Mouse (Mus musculus) cerebellum, postnatal 10 days (tissue): ENCODE results near the gene Map2k1.

Experiments used
- DNase-seq, 2 experiments: peaks; one replicate each; pipeline ENCODE4 v3.0.0; 2021; ENCODE audit warnings: mixed read lengths in 2 of 2

Gene Map2k1

DNA sequence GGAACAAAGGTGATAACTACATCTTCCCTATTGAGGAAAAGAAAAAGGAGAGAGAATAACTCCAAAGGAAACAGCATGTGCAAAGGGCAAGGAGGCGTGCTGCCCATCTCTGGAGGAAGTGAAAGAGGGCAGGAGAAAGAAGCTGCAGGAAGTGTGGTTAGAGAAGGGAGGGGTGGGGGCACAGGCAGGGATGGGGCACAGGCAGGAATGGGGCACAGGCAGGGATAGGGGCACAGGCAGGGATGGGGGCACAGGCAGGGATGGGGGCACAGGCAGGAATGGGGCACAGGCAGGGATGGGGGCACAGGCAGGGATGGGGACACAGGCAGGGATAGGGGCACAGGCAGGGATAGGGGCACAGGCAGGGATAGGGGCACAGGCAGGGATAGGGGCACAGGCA lies 4.1 kb downstream of the Map2k1 start:
- DNase-seq = no peak

GRCm38 (mm10) chr9:64242381-64242831 lies 11.0 kb downstream of the Map2k1 start:
- DNase-seq = no peak

DNA sequence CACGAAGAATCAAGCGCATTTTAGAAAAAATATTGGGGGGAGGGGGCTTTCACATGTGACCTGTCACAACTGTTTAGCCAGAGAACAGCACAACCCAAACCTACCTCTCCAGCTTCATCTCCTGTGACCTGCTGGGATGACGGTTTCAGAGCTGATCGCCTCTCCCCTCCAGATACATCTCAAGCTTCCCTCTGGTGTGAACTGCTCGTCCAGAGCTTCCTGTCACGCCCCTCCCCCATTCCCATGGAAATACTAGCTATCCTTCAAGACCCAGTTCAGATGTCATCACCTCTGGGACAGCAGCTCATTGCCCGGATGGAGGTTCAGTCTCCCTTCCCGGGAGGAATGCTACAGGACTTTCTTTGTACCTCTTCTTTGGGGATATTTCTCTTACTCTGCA lies 12.8 kb downstream of the Map2k1 start:
- no peak for DNase-seq

GRCm38 (mm10) chr9:64240116-64240515 lies 13.3 kb downstream of the Map2k1 start:
- no peak for DNase-seq

- no peak for DNase-seq
Measured at GRCm38 (mm10) chr9:64236056-64236455, 17.4 kb downstream of the Map2k1 start.

DNA sequence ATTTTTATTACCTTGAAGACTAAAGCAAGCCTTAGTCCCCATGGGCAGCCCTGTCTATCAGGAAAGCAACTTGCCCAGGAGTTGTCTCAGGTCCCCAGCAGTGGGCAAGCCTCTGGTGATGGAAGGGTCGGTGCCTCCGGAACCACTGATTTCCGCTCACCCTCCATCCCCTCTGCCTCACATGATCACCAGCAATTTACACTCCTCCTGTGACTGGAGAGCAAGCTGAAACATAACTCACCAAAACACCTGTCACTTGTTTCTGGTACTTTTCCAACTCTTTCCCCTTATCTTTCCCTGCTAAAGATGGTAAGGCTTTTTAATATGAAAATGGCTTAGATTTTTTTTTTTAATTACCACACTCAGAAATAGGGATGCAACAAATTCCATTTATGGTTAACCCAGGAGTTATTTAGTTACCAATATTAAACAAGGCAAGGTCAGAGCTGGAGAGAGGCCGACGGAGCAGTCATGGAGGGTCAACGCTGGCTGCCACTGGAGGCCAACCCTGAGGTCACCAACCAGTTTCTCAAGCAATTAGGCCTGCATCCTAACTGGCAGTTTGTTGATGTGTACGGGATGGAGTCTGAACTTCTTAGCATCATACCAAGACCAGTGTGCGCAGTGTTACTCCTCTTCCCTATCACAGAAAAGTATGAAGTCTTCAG lies 18.5 kb downstream of the Map2k1 start, which contains the start of gene Uchl4:
Gene Uchl4, plus strand, starts transcription at position 434 of the 668 bp plus-strand sequence.
- DNase-seq = no peak

DNA sequence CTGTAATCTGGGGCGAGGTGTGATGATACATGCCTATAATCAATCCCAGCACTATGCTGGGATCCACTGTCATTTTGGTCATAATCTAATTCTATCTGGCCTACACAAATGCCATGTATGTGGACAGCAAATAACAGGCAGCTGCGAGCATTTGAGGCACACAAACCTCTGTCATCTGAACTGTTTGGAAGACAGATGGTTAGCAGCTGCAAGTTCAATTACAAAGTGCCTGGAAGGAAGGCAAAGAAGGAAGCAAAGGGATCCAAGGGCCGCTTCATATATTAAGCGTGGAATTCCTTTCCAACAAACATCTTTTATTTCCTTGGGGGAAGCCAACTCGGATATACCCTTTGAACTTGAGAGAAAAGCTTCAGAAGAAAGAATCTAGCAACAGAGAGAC lies 19.8 kb downstream of the Map2k1 start:
- DNase-seq = no peak

DNA sequence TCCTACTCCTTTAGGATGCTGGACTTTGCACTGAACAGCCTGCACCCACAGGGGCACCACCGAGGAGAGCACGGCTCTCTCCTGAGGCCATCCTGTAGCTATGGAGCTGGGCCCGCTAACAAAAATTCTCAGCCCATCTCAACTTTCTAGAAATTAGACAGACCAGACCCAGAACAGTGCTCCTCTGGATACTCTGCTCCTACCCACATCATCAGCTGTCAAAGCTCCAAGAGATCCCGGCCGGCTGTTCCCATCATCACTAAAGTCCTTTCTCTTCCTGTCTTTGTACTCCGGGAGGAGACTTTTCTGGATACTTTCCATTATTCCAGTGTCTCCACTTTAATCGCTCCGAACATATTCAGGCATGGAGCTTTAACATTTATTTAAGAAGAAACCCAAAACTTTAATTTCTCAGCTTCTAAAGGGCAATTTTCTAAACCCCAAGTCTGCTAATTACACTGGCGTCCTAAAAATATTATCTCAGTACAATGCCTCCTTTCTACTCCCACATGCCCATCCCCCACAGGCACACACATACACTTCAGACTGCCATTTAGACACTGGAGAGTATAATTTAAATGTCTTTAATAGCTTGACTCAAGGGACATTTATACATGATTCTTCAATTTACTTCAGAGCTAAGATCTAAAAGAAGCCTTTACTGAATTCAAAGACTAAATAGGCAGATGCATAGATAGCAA lies 21.0 kb downstream of the Map2k1 start:
- DNase-seq = peak in 1 of 2 experiments; percentile 24

DNA sequence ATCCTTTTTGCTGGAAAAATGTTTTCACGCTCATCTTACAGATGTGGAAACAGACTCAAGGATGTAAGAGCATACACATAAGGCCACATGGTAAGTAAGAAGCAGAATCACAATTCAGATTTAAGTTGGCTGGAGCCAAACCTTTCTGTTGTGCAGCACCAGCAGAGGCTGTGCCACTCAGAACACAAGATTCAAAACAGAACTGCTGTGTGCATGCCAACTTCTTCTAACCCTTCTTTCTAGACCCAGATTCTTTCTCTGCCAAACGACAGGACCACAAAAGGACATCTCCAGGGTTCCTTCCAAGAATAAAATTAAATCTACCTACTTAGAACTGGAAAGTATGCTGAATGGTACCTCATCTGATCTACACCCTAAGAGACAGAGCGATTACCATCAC lies 21.8 kb downstream of the Map2k1 start:
- no peak for DNase-seq

DNA sequence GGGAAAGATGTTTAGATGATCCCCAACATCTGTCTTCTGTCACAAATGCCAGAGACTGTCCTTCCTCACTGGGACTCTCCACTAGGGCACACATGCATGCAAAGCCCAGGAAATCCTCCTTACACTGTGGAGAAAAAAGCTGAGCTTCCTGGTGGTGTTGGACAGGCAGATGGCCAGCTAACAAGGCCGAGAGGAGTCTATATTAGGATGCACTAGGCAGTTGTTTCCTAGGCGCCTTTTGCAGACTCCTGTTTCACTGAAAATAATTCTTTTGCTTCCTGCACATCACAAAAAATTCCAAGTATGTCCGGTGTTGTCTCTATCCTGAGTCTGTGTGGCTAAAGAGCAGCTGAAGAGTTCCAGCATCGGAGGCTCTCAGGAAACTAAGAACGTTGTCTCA lies 22.3 kb downstream of the Map2k1 start:
- DNase-seq = no peak

DNA sequence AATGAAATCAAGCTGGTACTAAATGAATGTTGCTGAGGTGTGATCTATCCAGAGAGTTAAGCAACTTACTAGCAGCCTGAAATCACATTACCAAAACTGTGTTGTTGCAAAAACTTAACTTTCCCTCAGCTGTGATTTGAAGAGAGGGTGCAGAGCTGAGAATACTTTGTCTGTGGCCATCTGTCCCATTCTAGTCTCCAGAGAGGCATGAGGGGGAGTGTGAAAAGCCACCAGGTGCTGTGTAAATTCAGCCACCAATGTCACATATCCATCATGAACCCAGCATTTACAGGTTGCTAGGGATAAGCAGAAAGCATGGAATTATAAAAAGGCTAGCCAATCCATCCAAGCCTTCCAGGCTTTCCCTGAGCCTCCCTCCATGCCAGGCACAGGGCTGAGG lies 24.5 kb downstream of the Map2k1 start:
- DNase-seq = no peak

DNA sequence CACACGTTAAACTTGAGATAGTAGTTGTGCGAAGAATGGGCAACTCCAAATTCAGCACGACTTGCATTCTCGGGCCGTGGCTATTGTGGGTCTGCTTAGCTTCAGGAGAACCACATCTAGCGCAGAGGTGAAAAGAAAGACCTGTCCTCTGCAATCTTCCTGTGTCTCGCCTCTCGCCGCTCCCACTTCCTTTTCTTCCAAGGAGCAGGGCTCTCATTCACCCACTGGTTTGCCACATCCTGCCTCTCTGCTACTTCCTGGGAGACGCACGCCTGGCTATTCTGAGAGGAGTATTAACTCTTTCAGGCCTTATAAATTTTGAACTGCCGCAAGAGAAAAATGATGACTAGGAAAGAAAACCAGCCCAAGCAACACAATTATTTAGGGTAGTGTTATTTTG lies 25.7 kb downstream of the Map2k1 start:
- no peak for DNase-seq

DNA sequence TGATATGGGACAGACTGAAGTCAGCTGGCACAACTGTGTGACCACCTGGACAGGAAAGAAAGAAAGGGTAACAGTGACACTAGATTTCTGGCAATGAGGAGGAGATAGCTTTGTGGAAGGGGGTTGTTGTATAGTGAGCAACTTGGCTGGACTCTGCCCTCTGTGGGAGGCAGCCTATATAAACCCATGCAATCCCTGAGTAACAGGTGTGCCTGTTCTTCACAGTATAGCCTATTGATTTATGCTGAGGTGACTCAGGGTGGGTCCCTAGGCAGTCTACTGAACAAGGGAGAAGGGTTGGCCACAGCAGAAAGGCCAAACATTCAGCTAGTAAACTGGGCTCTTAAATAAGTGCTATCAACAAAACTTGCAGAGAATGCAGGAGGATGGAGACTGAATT lies 27.6 kb downstream of the Map2k1 start:
- no peak for DNase-seq

GRCm38 (mm10) chr9:64222098-64222497 lies 31.3 kb downstream of the Map2k1 start:
- no peak for DNase-seq

DNA sequence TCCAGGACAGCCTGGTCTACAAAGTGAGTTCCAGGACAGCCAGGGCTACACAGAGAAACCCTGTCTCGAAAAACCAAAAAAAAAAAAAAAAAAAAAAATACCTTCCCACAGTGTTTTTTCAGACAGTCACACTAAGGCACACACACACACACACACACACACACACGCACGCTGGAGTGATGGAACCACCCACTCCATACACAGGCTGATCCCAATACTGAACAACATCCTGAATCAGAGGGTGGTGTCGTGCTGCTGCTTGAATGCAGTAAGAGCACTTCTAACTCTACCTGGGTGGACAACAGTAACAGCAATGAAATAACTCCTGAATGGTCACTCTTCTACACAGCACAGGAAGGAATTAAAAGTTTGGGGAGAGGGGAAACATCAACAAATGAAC lies 32.0 kb downstream of the Map2k1 start:
- no peak for DNase-seq

- no peak for DNase-seq
Measured at GRCm38 (mm10) chr9:64220603-64221002, 32.8 kb downstream of the Map2k1 start.

- DNase-seq = no peak
Measured at GRCm38 (mm10) chr9:64219772-64220420, 33.5 kb downstream of the Map2k1 start.

- no peak for DNase-seq
Measured at GRCm38 (mm10) chr9:64219305-64219704, 34.1 kb downstream of the Map2k1 start.

GRCm38 (mm10) chr9:64217887-64218286 lies 35.5 kb downstream of the Map2k1 start:
- no peak for DNase-seq

- DNase-seq = no peak
Measured at GRCm38 (mm10) chr9:64216641-64217040, 36.8 kb downstream of the Map2k1 start.

GRCm38 (mm10) chr9:64216090-64216489 lies 37.3 kb downstream of the Map2k1 start:
- DNase-seq = no peak

- no peak for DNase-seq
Measured at GRCm38 (mm10) chr9:64214452-64214851, 39.0 kb downstream of the Map2k1 start.

GRCm38 (mm10) chr9:64207509-64208084 lies 45.8 kb downstream of the Map2k1 start:
- no peak for DNase-seq

- no peak for DNase-seq
Measured at GRCm38 (mm10) chr9:64202866-64203265, 50.6 kb downstream of the Map2k1 start.
